8 mouse cellular contexts compared by ENCODE assay signal in genomic region chr10:122887528-122888183, GRCm38 (mm10).
DNase-seq lines count a peak whose midpoint lies in the region; ATAC-seq and TF ChIP-seq lines count a peak whose summit lies in the region.

No protein-coding gene starts in this region.

- ATAC-seq in hindbrain, embryonic 16.5 days = peak; percentile 78
- 0 out of 2 replicates have a peak, but pooled peaks have one; percentile 12 for ATAC-seq in midbrain, postnatal 0 days (ENCODE audit: low FRiP score)

- peaks cover 63% of the 10 kb centered on the region for H3K4me1 ChIP-seq in forebrain, embryonic 10.5 days
- H3K4me1 ChIP-seq in hindbrain, embryonic 16.5 days (ENCODE audit: control insufficient read depth, insufficient read depth, low read depth, low read length) = peaks cover 60% of the 10 kb centered on the region
- H3K4me1 ChIP-seq in midbrain, postnatal 0 days (ENCODE audit: insufficient read depth, low read length) = peaks cover 29% of the 10 kb centered on the region

- peak overlapping the region; percentile 16; the same call in 1 of the 2 replicates for H3K4me2 ChIP-seq in hindbrain, embryonic 16.5 days (ENCODE audit: low read length)
- no peak overlapping the region for H3K4me2 ChIP-seq in midbrain, postnatal 0 days (ENCODE audit: low read depth, low read length, poor library complexity, severe bottlenecking)

- DNase-seq in retina, postnatal 1 day = peak; percentile 75
- no peak for DNase-seq in retina, embryonic 14.5 days (ENCODE audit: low spot score)
- DNase-seq in forebrain, embryonic 10.5 days (ENCODE audit: extremely low spot score, low spot score) = peak; percentile 28
- peak; percentile 85 for DNase-seq in midbrain, postnatal 0 days (ENCODE audit: low spot score)
- no peak for DNase-seq in thymus, postnatal 36 days
- no peak for DNase-seq in frontal cortex, adult 2 months (ENCODE audit: extremely low spot score in 1 of 2, low spot score in 1 of 2)
- no peak for DNase-seq in urinary bladder, adult 2 months (ENCODE audit: low spot score)

- TF ChIP-seq CTCF in midbrain, postnatal 0 days (IDR thresholded peaks at IDR 0.05) = no peak

- no peaks in the 10 kb centered on the region for H3K36me3 ChIP-seq in forebrain, embryonic 10.5 days (replicated peaks)
- H3K36me3 ChIP-seq in hindbrain, embryonic 16.5 days (ENCODE audit: control insufficient read depth, insufficient read depth, low read length) = no peaks in the 10 kb centered on the region
- H3K36me3 ChIP-seq in midbrain, postnatal 0 days (ENCODE audit: insufficient read depth, low read length) = 0 out of 2 replicates have a peak, but pooled peaks cover 3% of the 10 kb centered on the region

- peak overlapping the region; percentile 46 for H3K9ac ChIP-seq in hindbrain, embryonic 16.5 days (ENCODE audit: low read depth, low read length)
- peak overlapping the region; percentile 20; the same call in 1 of the 2 replicates for H3K9ac ChIP-seq in midbrain, postnatal 0 days (replicated peaks; ENCODE audit: low read length, poor library complexity, severe bottlenecking)

- H3K9me3 ChIP-seq in forebrain, embryonic 10.5 days = peaks cover 6% of the 10 kb centered on the region; the same call in 1 of the 2 replicates
- no peaks in the 10 kb centered on the region for H3K9me3 ChIP-seq in hindbrain, embryonic 16.5 days (ENCODE audit: control insufficient read depth, low read length)
- no peaks in the 10 kb centered on the region for H3K9me3 ChIP-seq in midbrain, postnatal 0 days (ENCODE audit: low read length)

- peak overlapping the region; percentile 91 for H3K27ac ChIP-seq in forebrain, embryonic 10.5 days
- H3K27ac ChIP-seq in hindbrain, embryonic 16.5 days (ENCODE audit: low read depth, low read length) = peak overlapping the region; percentile 89
- peak overlapping the region; percentile 77 for H3K27ac ChIP-seq in midbrain, postnatal 0 days (ENCODE audit: low read depth, low read length)

- peak overlapping the region; percentile 41; the same call in 1 of the 2 replicates for H3K4me3 ChIP-seq in forebrain, embryonic 10.5 days
- H3K4me3 ChIP-seq in hindbrain, embryonic 16.5 days (ENCODE audit: low read length) = no peak overlapping the region
- no peak overlapping the region for H3K4me3 ChIP-seq in midbrain, postnatal 0 days (ENCODE audit: low read depth, low read length)

- no peaks in the 10 kb centered on the region for H3K27me3 ChIP-seq in forebrain, embryonic 10.5 days (ENCODE audit: poor library complexity, severe bottlenecking)
- no peaks in the 10 kb centered on the region for H3K27me3 ChIP-seq in hindbrain, embryonic 16.5 days (replicated peaks; ENCODE audit: control insufficient read depth, insufficient read depth, low read length)
- H3K27me3 ChIP-seq in midbrain, postnatal 0 days (ENCODE audit: insufficient read depth, low read length) = no peaks in the 10 kb centered on the region

- 36% methylated on average over 10 of the region's 10 CpGs for WGBS in forebrain, embryonic 10.5 days
- 15% methylated on average over 10 of the region's 10 CpGs for WGBS in hindbrain, embryonic 16.5 days
- 26% methylated on average over 10 of the region's 10 CpGs for WGBS in midbrain, postnatal 0 days

Comparison
In these comparisons a context has a peak if more than half of its experiments do, and no peak if none do; other contexts are left out.
1. DNase-seq: peak in retina, postnatal 1 day (single experiment), forebrain, embryonic 10.5 days (single experiment) and midbrain, postnatal 0 days (single experiment); none in retina, embryonic 14.5 days (single experiment), thymus, postnatal 36 days (0 of 2), frontal cortex, adult 2 months (0 of 2) and urinary bladder, adult 2 months (single experiment).
2. Peak in every context shown above with its lines, with median percentiles within 50 percentile points of each other: H3K27ac ChIP-seq.